Mouse (Mus musculus) limb, embryonic 12.5 days (tissue): ENCODE data around the gene Ttc13. TPM values are rescaled to one million over a fixed set of nuclear protein-coding genes. Genes with fewer than 3 reads are reported as not detected.

Experiments
- ATAC-seq: fragments of 200-750 bp; cut with Nextera tagmentation; 2 replicates; pipeline ENCODE4 v1.8.0; 2017; ENCODE audit warnings: low read depth, moderate TSS enrichment; ENCODE audit not compliant: insufficient number of reproducible peaks, insufficient read depth, low FRiP score, low TSS enrichment
- H3K27ac ChIP-seq: fragments of 300-500 bp; sonication (generic); 2 replicates; pipeline ENCODE4 v1.5.1; 2016; ENCODE audit warnings: mild to moderate bottlenecking, moderate library complexity
- H3K27me3 ChIP-seq: fragments of 300-500 bp; sonication (generic); 2 replicates; pipeline ENCODE4 v1.6.1; 2016; ENCODE audit warnings: mild to moderate bottlenecking, moderate library complexity
- H3K36me3 ChIP-seq: fragments of 300-500 bp; sonication (generic); 2 replicates; pipeline ENCODE4 v1.6.1; 2016; ENCODE audit warnings: mild to moderate bottlenecking, moderate library complexity
- H3K4me1 ChIP-seq: fragments of 300-500 bp; sonication (generic); replicated peaks from 2 replicates; pipeline ENCODE4 v1.6.1; 2016
- H3K4me2 ChIP-seq: fragments of 300-500 bp; sonication (generic); 2 replicates; pipeline ENCODE4 v1.6.1; 2016; ENCODE audit warnings: mild to moderate bottlenecking, moderate library complexity
- H3K4me3 ChIP-seq: fragments of 300-500 bp; sonication (generic); replicated peaks from 2 replicates; pipeline ENCODE4 v1.5.1; 2016; ENCODE audit warnings: mild to moderate bottlenecking
- H3K9ac ChIP-seq: fragments of 300-500 bp; sonication (generic); replicated peaks from 2 replicates; pipeline ENCODE4 v1.6.1; 2016; ENCODE audit warnings: mild to moderate bottlenecking, moderate library complexity
- H3K9me3 ChIP-seq: fragments of 300-500 bp; sonication (generic); 2 replicates; pipeline ENCODE4 v1.6.1; 2016; ENCODE audit warnings: mild to moderate bottlenecking, moderate library complexity
- WGBS: fragments of 180-500 bp; shearing (Covaris S2); methylation state at CpG from one replicate; pipeline ENCODE4 v1.1.7; 2016; 5-methylcytosine and 5-hydroxymethylcytosine counted together
- polyA plus RNA-seq: library from polyadenylated mRNA; unstranded; fragments of >200 nt; fragmentation: Nextera tagmentation; extraction: Ambion mirVana; gene quantifications from 2 replicates; pipeline ENCODE4 v1.2.1, GENCODE M21; 2016

Gene Ttc13
- polyA plus RNA-seq, 1 experiment from 2014 or later, result 52.0 TPM

DNA sequence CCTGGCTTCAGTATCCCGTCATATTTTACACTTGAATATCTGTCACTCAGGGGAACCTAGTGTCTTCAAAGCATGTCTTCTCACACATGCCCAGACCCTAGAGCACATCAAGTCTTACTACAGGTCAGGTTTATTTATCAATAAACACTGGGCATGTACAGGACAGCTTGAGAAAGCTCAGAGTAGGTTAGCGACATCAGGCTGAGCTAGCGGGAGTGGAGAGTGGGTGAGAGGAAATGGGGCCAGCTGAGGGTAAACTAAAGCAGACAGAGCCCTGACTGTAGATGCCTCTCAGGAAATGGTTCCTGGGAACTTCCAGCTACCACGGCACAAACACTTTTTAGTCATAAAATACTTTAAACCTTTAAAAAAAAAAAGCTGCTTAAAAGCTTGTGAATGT, 18.3 kb downstream of the Ttc13 start:
- WGBS, result 60% methylated on average over 4 of the region's 4 CpGs
- Histone ChIP-seq H3K9me3 (no peaks in the 10 kb centered on the region), H3K4me1 (no peaks in the 10 kb centered on the region), H3K9ac (no peak overlapping the region), H3K36me3 (peaks cover 72% of the 10 kb centered on the region), H3K27me3 (no peaks in the 10 kb centered on the region), H3K4me3 (no peak overlapping the region), H3K27ac (no peak overlapping the region), H3K4me2 (no peak overlapping the region)
- no peak for ATAC-seq

DNA sequence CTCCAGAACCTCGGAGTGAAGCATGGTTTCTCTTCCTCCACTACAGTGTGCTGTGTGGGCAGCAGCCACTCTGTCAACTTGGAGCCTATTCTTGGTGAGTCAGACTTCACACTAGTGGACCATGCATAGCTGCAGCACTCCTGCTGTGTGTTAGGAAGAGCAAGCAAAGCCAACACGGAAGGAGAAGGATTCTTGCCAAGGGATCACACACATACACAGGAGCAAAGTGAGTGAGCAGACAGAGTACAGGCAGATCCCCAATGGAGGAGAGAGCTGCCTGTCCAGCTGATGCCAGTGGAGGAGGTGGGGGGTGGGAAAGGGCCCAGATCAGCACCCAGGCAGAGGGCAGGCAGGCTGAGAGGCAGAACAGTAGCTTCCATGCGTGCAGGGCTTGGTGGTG, 19.6 kb downstream of the Ttc13 start:
- Histone ChIP-seq H3K4me2 (no peak overlapping the region), H3K4me1 (no peaks in the 10 kb centered on the region), H3K9ac (no peak overlapping the region), H3K36me3 (peaks cover 81% of the 10 kb centered on the region), H3K27ac (no peak overlapping the region), H3K27me3 (no peaks in the 10 kb centered on the region), H3K4me3 (no peak overlapping the region), H3K9me3 (no peaks in the 10 kb centered on the region)
- 90% methylated on average over 3 of the region's 3 CpGs for WGBS
- ATAC-seq, result no peak

DNA sequence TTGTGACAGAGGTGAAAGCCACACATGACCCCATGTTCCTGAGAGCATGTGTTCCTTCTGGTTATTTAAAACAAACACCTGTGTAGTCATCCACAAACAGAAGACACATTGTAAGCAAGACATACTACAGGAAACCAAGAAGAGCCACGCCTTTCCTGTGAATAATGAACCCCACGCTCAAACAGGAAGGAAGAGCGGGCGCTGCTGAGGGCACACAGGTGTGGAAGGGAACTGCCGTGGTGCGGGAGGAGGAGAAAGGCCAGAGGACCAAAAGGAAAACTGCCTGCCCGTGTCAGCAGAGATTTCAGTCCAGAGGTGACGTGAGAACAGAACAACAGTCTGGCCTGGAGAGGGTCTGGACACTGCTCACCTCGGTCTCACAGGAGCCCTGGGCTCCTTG, 20.8 kb downstream of the Ttc13 start:
- Histone ChIP-seq H3K9ac (no peak overlapping the region), H3K4me2 (no peak overlapping the region), H3K4me3 (no peak overlapping the region), H3K9me3 (no peaks in the 10 kb centered on the region), H3K36me3 (peaks cover 80% of the 10 kb centered on the region), H3K27ac (no peak overlapping the region), H3K27me3 (no peaks in the 10 kb centered on the region), H3K4me1 (no peaks in the 10 kb centered on the region)
- 88% methylated on average over 9 of the region's 9 CpGs for WGBS
- no peak for ATAC-seq

DNA sequence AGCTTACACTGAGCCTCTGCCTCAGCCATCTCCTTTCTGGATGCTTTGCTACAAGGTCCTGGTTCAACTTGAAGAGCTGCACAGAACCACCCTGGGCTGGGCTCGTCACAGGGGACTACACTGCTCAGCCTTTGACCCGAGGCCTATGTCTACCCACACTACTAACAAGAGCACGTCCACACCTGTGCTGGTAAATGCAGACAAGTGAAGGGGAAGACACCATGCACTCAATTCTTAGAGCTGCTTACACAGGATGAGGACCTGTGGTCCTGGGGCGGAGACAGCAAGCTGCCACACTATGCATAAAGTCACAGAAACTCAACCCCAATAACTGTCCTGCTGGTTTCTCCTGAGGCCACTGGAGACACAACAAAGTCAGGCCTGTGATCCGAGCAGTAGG, 21.5 kb downstream of the Ttc13 start:
- Histone ChIP-seq H3K9ac (no peak overlapping the region), H3K36me3 (peaks cover 77% of the 10 kb centered on the region), H3K27me3 (no peaks in the 10 kb centered on the region), H3K4me2 (no peak overlapping the region), H3K9me3 (no peaks in the 10 kb centered on the region), H3K4me3 (no peak overlapping the region), H3K4me1 (no peaks in the 10 kb centered on the region), H3K27ac (no peak overlapping the region)
- ATAC-seq, result no peak
- 88% methylated on average over 5 of the region's 5 CpGs for WGBS

DNA sequence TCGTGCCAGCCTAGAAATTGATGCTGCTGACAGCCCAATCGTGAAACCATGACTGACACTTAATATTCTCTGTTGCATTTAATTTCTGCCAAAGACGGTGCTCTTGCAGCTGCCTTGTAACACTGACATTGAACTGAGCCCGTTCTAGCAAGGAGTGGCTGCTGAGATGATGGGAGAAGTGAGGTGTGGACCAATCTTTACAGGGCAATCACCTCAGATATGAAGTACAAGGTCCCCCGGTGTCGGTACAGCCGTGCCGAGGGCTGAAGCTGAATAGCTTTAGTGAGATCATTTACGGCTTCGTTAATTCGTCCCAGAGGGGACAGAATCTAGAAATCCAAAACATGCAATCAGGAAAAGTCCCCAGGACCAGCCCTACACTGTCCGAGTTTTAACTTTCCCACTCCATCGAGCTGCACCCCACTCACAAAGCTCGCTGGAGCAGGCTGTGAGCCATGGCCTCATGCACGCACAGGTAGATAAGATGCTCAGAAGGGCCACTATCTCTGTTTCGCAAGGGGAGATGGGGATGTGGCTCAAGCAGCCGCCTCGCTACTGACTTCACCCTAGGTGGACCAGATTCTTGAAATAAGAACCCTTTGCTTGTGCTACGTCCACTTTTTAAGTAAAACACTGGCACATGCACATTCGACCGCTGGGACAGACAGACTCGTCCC, 26.2 kb downstream of the Ttc13 start:
- H3K9me3 ChIP-seq, result no peaks in the 10 kb centered on the region
- no peak for ATAC-seq
- no peaks in the 10 kb centered on the region for H3K27me3 ChIP-seq
- no peak overlapping the region for H3K9ac ChIP-seq
- H3K4me2 ChIP-seq, result no peak overlapping the region
- no peak overlapping the region for H3K27ac ChIP-seq
- peaks cover 77% of the 10 kb centered on the region for H3K36me3 ChIP-seq
- WGBS, result 89% methylated on average over 22 of the region's 22 CpGs
- no peaks in the 10 kb centered on the region for H3K4me1 ChIP-seq
- no peak overlapping the region for H3K4me3 ChIP-seq

DNA sequence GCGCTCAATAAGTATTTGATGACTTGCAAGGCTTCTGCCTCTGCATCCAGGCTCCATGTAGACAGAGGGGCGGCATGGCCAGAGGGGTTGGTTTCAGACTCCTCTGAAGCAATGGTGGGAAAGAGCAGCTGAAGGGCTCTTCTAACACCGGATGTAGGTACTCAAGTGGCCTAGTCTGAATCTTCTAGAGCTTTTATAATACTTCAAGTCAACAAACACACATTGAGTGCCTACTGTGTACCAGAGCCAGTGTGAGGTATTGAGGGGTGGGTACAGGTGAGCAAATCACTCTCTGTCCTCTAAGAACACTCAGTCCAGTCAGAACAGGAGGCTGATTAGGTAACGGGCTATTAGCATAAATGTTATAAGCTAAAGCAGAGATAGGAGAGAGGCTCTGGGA, 30.1 kb downstream of the Ttc13 start:
- Histone ChIP-seq H3K27ac (no peak overlapping the region), H3K9me3 (no peaks in the 10 kb centered on the region), H3K27me3 (no peaks in the 10 kb centered on the region), H3K36me3 (peaks cover 55% of the 10 kb centered on the region), H3K4me3 (no peak overlapping the region), H3K4me2 (no peak overlapping the region), H3K4me1 (no peaks in the 10 kb centered on the region), H3K9ac (no peak overlapping the region)
- ATAC-seq, result no peak
- WGBS, result 97% methylated on average over 4 of the region's 4 CpGs

DNA sequence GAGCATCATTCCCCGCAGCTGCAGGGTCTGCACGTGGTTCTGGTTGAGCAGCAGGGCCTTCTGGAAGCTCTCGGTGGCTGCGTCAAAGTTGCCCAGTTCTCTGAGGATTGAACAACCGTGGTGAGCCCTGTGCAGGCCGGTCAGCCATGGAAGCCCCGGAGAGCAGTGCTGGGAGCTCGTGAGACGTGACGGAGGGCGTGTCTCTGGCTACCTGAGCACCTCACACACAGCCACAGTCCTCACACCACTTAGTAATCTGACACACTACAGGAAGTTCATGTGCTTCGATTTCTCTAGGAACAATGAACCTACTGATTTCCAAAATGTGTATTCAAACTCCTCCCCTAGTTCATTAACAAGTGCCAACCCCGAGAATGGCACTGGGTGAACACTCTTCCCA, 32.9 kb downstream of the Ttc13 start:
- H3K36me3 ChIP-seq, result peaks cover 65% of the 10 kb centered on the region
- no peak overlapping the region for H3K27ac ChIP-seq
- ATAC-seq, result no peak
- H3K9me3 ChIP-seq, result no peaks in the 10 kb centered on the region
- H3K4me1 ChIP-seq, result no peaks in the 10 kb centered on the region
- no peak overlapping the region for H3K4me3 ChIP-seq
- H3K27me3 ChIP-seq, result no peaks in the 10 kb centered on the region
- H3K9ac ChIP-seq, result no peak overlapping the region
- WGBS, result 91% methylated on average over 13 of the region's 13 CpGs
- no peak overlapping the region for H3K4me2 ChIP-seq

DNA sequence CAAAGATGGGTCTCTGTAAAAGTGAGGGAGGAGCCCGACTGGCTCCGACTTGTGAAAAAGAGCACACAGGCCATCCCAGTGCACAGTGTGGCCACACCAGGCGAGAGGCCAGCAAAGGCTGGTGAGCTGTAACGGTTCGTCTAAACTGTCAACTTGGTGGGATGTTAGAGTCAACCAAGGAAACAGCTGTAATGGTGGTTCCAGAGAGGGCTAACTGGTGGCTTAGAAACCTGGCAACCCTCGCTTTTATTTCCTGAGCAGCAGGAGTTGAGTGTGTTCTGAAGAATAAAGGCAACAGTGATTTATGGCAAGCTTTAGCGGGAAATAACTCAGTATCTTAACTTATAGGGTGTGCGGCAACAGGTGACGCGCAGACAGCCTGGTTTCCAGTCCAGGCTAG, 39.6 kb downstream of the Ttc13 start:
- Histone ChIP-seq H3K36me3 (peaks cover 88% of the 10 kb centered on the region), H3K4me2 (no peak overlapping the region), H3K4me3 (no peak overlapping the region), H3K9ac (no peak overlapping the region), H3K9me3 (no peaks in the 10 kb centered on the region), H3K27me3 (no peaks in the 10 kb centered on the region), H3K27ac (no peak overlapping the region), H3K4me1 (no peaks in the 10 kb centered on the region)
- WGBS, result 91% methylated on average over 10 of the region's 10 CpGs
- no peak for ATAC-seq

DNA sequence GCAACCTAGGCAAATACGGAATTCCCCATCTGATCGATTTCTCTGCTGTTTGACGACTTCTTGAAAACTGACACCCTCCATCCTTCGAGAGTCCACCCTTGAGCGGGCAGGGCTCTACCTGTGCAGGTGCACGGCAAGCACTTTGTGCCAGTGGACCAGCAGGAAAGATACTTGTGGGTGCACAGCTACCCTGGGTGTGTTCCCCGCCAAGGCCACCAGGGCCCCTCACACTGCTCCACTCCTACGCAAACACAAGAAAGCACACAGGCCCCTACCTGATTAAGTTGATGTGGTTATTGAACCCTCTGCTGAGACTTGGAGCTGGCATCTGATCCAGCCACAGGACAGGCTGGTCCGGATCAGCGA, 40.0 kb downstream of the Ttc13 start:
- H3K4me3 ChIP-seq, result no peak overlapping the region
- H3K27me3 ChIP-seq, result no peaks in the 10 kb centered on the region
- no peak overlapping the region for H3K4me2 ChIP-seq
- H3K4me1 ChIP-seq, result no peaks in the 10 kb centered on the region
- H3K36me3 ChIP-seq, result peaks cover 91% of the 10 kb centered on the region
- H3K9ac ChIP-seq, result no peak overlapping the region
- 85% methylated on average over 10 of the region's 10 CpGs for WGBS
- H3K27ac ChIP-seq, result no peak overlapping the region
- no peak for ATAC-seq
- H3K9me3 ChIP-seq, result no peaks in the 10 kb centered on the region

DNA sequence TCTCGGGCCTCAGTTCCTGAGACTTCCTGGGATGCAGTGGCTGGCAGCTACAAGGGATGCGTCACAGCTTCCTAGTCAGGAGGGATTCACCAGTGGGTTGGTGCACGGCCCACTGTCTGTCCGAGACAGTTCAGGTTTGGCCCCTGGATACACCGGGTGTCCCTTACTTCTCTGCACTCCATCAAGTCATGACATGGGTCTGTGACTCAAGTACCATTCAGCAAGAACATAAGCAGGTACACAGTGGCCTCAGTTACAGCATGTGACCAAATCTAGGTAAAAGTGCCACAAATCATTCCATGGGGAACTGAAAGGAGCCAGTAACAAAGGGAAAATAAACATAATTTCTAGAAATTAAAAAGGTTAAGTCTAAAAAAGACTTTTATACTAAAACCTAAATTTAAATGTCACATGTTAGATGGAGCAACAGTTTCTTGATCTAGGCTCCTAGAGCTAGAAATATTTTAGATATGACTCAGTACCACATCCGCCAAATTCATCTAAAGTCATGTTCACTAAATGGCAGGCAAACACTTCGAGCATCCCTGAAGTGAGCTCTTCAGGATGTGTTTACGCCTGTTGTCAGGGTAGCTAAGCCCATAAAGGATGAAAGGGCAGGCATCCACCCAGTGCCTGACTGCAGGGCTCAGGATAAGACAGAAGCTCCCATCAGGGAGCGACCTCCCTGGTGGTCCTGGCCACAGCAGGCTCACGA, 40.5 kb downstream of the Ttc13 start:
- peaks cover 91% of the 10 kb centered on the region for H3K36me3 ChIP-seq
- H3K4me2 ChIP-seq, result no peak overlapping the region
- no peaks in the 10 kb centered on the region for H3K9me3 ChIP-seq
- no peak overlapping the region for H3K4me3 ChIP-seq
- H3K27ac ChIP-seq, result no peak overlapping the region
- 83% methylated on average over 10 of the region's 10 CpGs for WGBS
- no peak for ATAC-seq
- no peaks in the 10 kb centered on the region for H3K4me1 ChIP-seq
- no peak overlapping the region for H3K9ac ChIP-seq
- H3K27me3 ChIP-seq, result no peaks in the 10 kb centered on the region

DNA sequence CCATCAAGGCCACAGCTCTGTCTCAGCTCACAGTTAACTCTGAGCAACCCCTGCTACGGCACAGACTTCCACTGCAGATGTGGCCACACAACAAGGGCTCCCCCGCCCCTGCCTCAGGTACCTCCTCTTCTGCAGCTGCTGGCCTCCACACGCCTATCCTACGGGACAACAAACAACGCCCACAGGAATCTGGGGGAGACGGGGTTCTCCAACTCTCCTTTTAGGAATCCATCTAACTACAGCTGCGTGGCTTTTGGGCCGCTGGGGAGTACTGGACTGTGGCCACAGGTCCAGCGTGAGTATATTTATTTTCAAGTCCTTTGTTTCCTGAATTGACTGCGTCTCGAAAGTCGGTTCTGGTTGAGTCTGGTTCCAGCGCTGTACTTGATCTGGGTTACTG, 43.5 kb downstream of the Ttc13 start:
- no peak overlapping the region for H3K27ac ChIP-seq
- H3K9me3 ChIP-seq, result no peaks in the 10 kb centered on the region
- no peak overlapping the region for H3K4me2 ChIP-seq
- no peak overlapping the region for H3K4me3 ChIP-seq
- ATAC-seq, result no peak
- no peak overlapping the region for H3K9ac ChIP-seq
- no peaks in the 10 kb centered on the region for H3K4me1 ChIP-seq
- 94% methylated on average over 13 of the region's 13 CpGs for whole genome bisulfite sequencing
- peaks cover 88% of the 10 kb centered on the region for H3K36me3 ChIP-seq
- no peaks in the 10 kb centered on the region for H3K27me3 ChIP-seq

DNA sequence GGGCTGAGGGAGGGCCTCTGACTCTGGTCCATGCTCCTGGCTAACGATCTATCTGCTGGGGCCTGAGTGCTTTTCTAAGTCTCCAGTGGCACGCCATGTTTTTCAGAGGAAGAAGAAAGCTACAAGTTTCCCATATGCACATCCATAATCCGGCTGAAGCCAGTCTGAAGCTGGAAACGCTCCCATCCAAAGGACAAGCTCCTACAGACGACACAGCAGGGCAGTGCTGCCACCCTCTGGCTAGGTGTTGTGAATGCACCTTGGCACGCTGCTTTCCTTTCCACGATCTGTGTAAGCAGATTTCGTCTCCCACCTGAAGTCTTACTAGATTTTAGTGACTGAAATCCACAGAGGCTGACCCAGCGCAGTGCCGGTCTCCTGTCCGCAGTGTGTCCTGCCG, 44.3 kb downstream of the Ttc13 start:
- Histone ChIP-seq H3K9me3 (no peaks in the 10 kb centered on the region), H3K27ac (peak overlapping the region; percentile 74; the same call in 1 of the 2 replicates), H3K27me3 (no peaks in the 10 kb centered on the region), H3K9ac (0 out of 2 replicates have a peak overlapping the region, but pooled peaks have one; percentile 13), H3K4me1 (no peaks in the 10 kb centered on the region), H3K4me3 (no peak overlapping the region), H3K36me3 (peaks cover 88% of the 10 kb centered on the region), H3K4me2 (no peak overlapping the region)
- 47% methylated on average over 12 of the region's 12 CpGs for WGBS
- no peak for ATAC-seq
